Mouse (Mus musculus): Measurements from ENCODE around the gene Naa10. TPM values are rescaled to one million over a fixed set of nuclear protein-coding genes. Genes with fewer than 3 reads are reported as not detected.

Naa10 gene
- total and polyA plus RNA-seq, 2 experiments from 2014 or later, result 71.2 to 100 TPM

DNA sequence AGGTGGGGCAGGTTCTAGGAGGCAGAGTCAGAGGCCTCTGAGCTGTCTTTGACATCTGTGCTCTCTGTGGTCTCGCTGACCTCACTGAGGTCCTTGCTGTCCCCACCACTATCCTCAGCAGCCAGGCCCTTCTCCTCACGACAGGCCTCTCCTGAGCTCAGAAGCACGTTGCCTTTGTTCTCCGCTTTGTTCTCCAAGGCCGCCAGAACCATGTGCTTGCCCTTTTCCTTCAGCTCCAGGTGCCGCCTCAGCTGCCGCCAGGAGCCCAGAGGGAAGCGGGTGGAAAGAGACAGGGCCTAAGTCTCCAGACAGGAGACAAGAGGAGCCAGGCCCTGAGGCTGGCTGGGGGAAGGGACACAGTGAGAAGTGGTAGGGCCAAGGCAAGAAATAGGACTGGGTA is 4.8 kb downstream of the Naa10 start:
- no peaks in the 10 kb centered on the region for H3K9me3 ChIP-seq (ENCODE audit: low read length)
- no peak overlapping the region for H3K4me2 ChIP-seq (ENCODE audit: low read depth)
- no peak overlapping the region for H3K27ac ChIP-seq (ENCODE audit: low read depth, low read length)
- H3K4me1 ChIP-seq (ENCODE audit: insufficient read depth), result 0 out of 2 replicates have a peak, but pooled peaks cover 4% of the 10 kb centered on the region
- no peaks in the 10 kb centered on the region for H3K27me3 ChIP-seq (ENCODE audit: insufficient read depth, low read length)
- ATAC-seq (no peak), DNase-seq (no peak)
- H3K9ac ChIP-seq, result no peak overlapping the region
- 77% methylated on average over 8 of the region's 8 CpGs for WGBS
- no peak for TF ChIP-seq CTCF (IDR thresholded peaks at IDR 0.05; ENCODE audit: low read depth)
- no peak overlapping the region for H3K4me3 ChIP-seq (ENCODE audit: low read depth, low read length)
- H3K36me3 ChIP-seq (ENCODE audit: insufficient read depth), result 0 out of 2 replicates have a peak, but pooled peaks cover 2% of the 10 kb centered on the region

DNA sequence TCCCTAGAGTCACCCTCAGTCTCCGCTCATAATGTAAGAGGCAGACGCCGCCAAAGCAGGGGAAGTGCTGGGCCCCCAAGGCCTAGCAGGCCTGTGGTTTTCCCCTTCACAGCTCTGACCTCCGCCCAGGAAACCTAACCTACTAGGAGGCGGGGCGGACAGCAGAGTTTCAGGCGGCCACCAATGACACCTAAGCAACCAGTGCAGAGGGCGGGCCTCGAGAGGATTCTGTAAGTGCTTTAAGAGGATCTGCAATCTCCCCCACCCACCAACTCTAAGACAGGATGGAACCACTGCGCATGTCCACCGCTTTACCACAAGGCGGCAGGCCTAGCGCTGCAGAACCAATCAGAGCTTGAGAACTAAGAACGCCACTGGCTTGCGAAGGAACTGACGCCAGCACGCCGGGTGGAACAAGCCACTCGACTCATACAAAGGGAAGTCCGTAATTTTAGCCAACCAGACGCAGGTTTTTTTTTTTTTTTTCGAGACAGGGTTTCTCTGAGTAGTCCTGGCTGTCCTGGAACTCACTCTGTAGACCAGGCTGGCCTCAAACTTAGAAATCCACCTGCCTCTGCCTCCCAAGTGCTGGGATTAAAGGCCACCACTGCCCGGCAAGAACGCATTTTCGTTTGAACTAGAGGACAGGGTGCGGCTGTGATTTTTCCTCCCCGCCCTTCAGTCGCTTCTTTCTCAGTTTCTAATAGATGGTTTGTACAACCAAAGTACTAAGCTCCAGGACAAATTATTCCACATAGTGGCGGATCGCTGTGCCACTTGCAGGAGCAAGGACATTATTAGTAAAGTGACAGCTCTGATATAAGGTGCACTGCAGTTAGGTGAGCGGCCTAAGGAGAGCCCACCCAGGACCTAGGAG is 6.7 kb downstream of the Naa10 start:
- Histone ChIP-seq H3K27me3 (ENCODE audit: insufficient read depth, low read length) (no peaks in the 10 kb centered on the region), H3K4me3 (ENCODE audit: low read depth, low read length) (peak overlapping the region; percentile 29), H3K9ac (peak overlapping the region; percentile 49)

GRCm38 (mm10) chrX:73911588-73911987 is 10.2 kb downstream of the Naa10 start:
- 82% methylated on average over 2 of the region's 2 CpGs for WGBS
- no peaks in the 10 kb centered on the region for H3K27me3 ChIP-seq (ENCODE audit: insufficient read depth, low read length)
- H3K4me2 ChIP-seq (ENCODE audit: low read depth), result no peak overlapping the region
- no peak overlapping the region for H3K4me3 ChIP-seq (ENCODE audit: low read depth, low read length)
- H3K36me3 ChIP-seq (ENCODE audit: insufficient read depth), result no peaks in the 10 kb centered on the region
- H3K4me1 ChIP-seq (ENCODE audit: insufficient read depth), result no peaks in the 10 kb centered on the region
- H3K9ac ChIP-seq, result no peak overlapping the region
- H3K9me3 ChIP-seq (ENCODE audit: low read length), result no peaks in the 10 kb centered on the region
- no peak for TF ChIP-seq CTCF (IDR thresholded peaks at IDR 0.05; ENCODE audit: low read depth)
- no peak overlapping the region for H3K27ac ChIP-seq (ENCODE audit: low read depth, low read length)
- DNase-seq (no peak), ATAC-seq (no peak)

More for the DNA sequence above, 6.7 kb downstream of the Naa10 start:
- Histone ChIP-seq H3K4me2 (ENCODE audit: low read depth) (peak overlapping the region; percentile 41), H3K4me1 (ENCODE audit: insufficient read depth) (no peaks in the 10 kb centered on the region), H3K27ac (ENCODE audit: low read depth, low read length) (peak overlapping the region; percentile 78), H3K36me3 (ENCODE audit: insufficient read depth) (0 out of 2 replicates have a peak, but pooled peaks cover 2% of the 10 kb centered on the region), H3K9me3 (ENCODE audit: low read length) (no peaks in the 10 kb centered on the region)
- peak; percentile 69 for TF ChIP-seq CTCF (IDR thresholded peaks at IDR 0.05; ENCODE audit: low read depth)
- ATAC-seq (peak; percentile 98), DNase-seq (peak; percentile 94)
- 35% methylated on average over 31 of the region's 31 CpGs for WGBS

GRCm38 (mm10) chrX:73911156-73911555 is 10.6 kb downstream of the Naa10 start:
- Histone ChIP-seq H3K9ac (no peak overlapping the region), H3K27ac (ENCODE audit: low read depth, low read length) (no peak overlapping the region), H3K4me3 (ENCODE audit: low read depth, low read length) (no peak overlapping the region), H3K4me2 (ENCODE audit: low read depth) (0 out of 2 replicates have a peak overlapping the region, but pooled peaks have one; percentile 27), H3K36me3 (ENCODE audit: insufficient read depth) (no peaks in the 10 kb centered on the region), H3K4me1 (ENCODE audit: insufficient read depth) (no peaks in the 10 kb centered on the region), H3K27me3 (ENCODE audit: insufficient read depth, low read length) (no peaks in the 10 kb centered on the region), H3K9me3 (ENCODE audit: low read length) (no peaks in the 10 kb centered on the region)
- DNase-seq (no peak), ATAC-seq (no peak)
- TF ChIP-seq CTCF (IDR thresholded peaks at IDR 0.05; ENCODE audit: low read depth), result no peak
- 39% methylated on average over 26 of the region's 26 CpGs for WGBS

DNA sequence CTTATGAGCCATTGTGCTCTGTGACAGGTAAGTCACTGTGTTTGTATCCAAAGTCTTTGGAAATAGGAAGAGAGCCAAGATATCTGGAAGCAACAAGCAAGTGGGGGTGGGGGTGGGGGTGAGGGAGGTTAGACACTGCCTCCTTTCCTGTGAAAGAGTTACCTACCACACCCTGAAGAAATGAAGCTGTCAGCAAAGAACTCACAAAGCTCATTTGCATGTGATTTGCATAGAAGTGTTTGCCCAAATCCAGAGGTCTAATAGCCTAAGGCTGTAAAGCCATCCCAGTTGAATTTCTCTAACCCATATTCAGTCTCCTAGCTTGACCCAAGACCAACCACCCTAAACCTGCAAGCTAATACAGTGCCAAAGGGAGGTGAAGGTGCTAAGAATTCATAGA is 11.3 kb downstream of the Naa10 start:
- Histone ChIP-seq H3K36me3 (ENCODE audit: insufficient read depth) (no peaks in the 10 kb centered on the region), H3K9me3 (ENCODE audit: low read length) (no peaks in the 10 kb centered on the region), H3K4me1 (ENCODE audit: insufficient read depth) (no peaks in the 10 kb centered on the region), H3K4me3 (ENCODE audit: low read depth, low read length) (no peak overlapping the region), H3K9ac (no peak overlapping the region), H3K27ac (ENCODE audit: low read depth, low read length) (no peak overlapping the region), H3K4me2 (ENCODE audit: low read depth) (no peak overlapping the region), H3K27me3 (ENCODE audit: insufficient read depth, low read length) (no peaks in the 10 kb centered on the region)
- DNase-seq (no peak), ATAC-seq (no peak)
- no peak for TF ChIP-seq CTCF (IDR thresholded peaks at IDR 0.05; ENCODE audit: low read depth)

GRCm38 (mm10) chrX:73910049-73910448 is 11.7 kb downstream of the Naa10 start:
- no peaks in the 10 kb centered on the region for H3K9me3 ChIP-seq (ENCODE audit: low read length)
- no peak overlapping the region for H3K4me3 ChIP-seq (ENCODE audit: low read depth, low read length)
- H3K36me3 ChIP-seq (ENCODE audit: insufficient read depth), result no peaks in the 10 kb centered on the region
- H3K9ac ChIP-seq, result no peak overlapping the region
- WGBS, result 67% methylated on average over 1 of the region's 1 CpGs
- ATAC-seq (no peak), DNase-seq (no peak)
- no peaks in the 10 kb centered on the region for H3K27me3 ChIP-seq (ENCODE audit: insufficient read depth, low read length)
- no peak overlapping the region for H3K4me2 ChIP-seq (ENCODE audit: low read depth)
- H3K4me1 ChIP-seq (ENCODE audit: insufficient read depth), result no peaks in the 10 kb centered on the region
- H3K27ac ChIP-seq (ENCODE audit: low read depth, low read length), result no peak overlapping the region
- no peak for TF ChIP-seq CTCF (IDR thresholded peaks at IDR 0.05; ENCODE audit: low read depth)

GRCm38 (mm10) chrX:73897959-73898358 is 23.8 kb downstream of the Naa10 start:
- no peak overlapping the region for H3K9ac ChIP-seq
- no peaks in the 10 kb centered on the region for H3K27me3 ChIP-seq (ENCODE audit: insufficient read depth, low read length)
- TF ChIP-seq CTCF (IDR thresholded peaks at IDR 0.05; ENCODE audit: low read depth), result peak; percentile 42
- 77% methylated on average over 3 of the region's 3 CpGs for WGBS
- DNase-seq, result no peak
- no peaks in the 10 kb centered on the region for H3K9me3 ChIP-seq (ENCODE audit: low read length)
- no peaks in the 10 kb centered on the region for H3K4me1 ChIP-seq (ENCODE audit: insufficient read depth)
- no peak overlapping the region for H3K27ac ChIP-seq (ENCODE audit: low read depth, low read length)
- no peak overlapping the region for H3K4me3 ChIP-seq (ENCODE audit: low read depth, low read length)
- H3K36me3 ChIP-seq (ENCODE audit: insufficient read depth), result no peaks in the 10 kb centered on the region
- no peak overlapping the region for H3K4me2 ChIP-seq (ENCODE audit: low read depth)
- no peak for ATAC-seq

Measured in forebrain, postnatal 0 days (tissue).